Mouse (Mus musculus) kidney, adult 8-10 months (tissue): ENCODE measurements around the gene Inpp5a.

Experiments
- DNase-seq, 2 experiments: peaks; one replicate each; pipeline ENCODE4 v3.0.0; 2022

Gene Inpp5a

GRCm38 (mm10) chr7:139447381-139447780 lies 58.5 kb downstream of the Inpp5a start:
- DNase-seq, result no peak

- DNase-seq, result no peak
These were observed 61.5 kb downstream of the Inpp5a start for GRCm38 (mm10) chr7:139450186-139450998.

DNA sequence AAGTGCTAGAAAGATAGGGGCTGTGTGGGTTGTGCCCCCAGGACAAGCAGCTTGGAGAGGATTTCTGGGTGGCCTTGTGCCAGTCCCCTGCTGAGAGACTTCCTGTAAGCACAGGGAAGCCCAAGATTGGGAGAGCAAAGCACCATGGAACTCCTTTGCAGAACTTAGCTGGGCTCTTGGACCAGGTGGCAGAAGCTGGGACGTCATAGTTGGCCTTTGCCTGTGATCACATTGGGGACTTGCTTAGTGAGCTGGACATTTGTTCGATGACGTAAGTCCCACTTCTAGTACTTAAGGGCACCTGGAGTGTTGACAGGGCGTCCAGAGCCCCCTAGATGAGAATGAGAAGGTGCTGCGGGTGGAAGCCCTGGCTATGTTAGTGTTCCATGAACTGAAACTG lies 62.8 kb downstream of the Inpp5a start:
- no peak for DNase-seq

DNA sequence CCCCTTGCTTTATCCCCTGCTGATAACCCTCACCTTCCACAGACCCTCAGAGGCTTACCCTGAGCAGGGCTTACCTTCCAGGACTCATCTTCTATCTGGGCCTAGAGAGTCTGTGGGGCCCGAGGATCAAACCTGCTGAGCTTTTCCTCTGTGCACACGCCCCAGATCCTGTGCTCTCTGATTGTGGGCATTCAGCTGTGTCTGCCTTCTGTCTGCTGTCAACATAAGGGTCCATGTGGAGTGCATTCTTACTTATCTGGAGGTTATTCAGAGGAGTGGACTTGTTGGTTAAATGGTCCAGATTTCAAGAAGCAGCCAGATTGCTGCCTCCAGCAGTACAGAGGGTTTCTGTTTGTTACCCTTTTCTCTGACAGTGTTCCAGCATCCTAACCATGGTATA lies 63.3 kb downstream of the Inpp5a start:
- no peak for DNase-seq

DNA sequence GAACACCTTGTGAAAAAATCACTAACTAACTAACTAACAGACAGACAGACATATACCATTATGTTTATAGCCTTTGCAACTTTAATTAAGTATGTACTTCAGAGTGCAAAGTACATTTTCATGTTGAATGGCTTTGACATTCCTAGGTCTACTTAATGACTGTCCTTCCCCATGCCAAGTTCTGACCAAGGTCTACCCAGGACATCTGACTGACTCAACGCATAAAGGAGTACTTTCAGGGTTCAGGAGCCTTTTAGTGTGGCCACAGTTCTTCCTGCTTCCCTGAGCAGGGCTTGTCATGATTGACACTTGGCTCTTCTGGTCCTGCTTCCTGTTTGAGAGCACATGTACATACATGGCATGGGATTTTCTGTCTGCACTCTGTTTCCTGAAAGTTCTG lies 64.3 kb downstream of the Inpp5a start:
- DNase-seq, result no peak

DNA sequence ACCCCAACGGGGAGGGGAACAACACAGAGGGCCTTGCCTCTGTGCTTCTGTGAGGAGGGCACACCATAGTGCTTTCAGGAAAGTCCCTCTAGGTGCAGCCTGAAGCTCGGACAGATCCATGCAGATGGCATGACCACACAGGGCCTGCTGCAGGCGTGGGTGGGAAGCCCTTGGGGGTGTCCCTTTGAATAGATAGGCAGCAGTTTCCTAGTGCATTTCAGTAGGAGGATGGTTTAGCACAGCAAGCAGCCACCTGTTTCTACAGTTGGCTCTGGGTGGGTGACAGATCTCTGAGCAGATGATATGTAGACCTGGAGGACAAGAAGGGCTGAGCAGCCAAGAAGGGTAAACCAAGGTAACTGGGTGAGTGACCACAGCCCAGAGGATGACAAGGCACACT lies 65.4 kb downstream of the Inpp5a start:
- no peak for DNase-seq

- DNase-seq, result no peak
These were observed 67.8 kb downstream of the Inpp5a start for GRCm38 (mm10) chr7:139456759-139457158.

DNA sequence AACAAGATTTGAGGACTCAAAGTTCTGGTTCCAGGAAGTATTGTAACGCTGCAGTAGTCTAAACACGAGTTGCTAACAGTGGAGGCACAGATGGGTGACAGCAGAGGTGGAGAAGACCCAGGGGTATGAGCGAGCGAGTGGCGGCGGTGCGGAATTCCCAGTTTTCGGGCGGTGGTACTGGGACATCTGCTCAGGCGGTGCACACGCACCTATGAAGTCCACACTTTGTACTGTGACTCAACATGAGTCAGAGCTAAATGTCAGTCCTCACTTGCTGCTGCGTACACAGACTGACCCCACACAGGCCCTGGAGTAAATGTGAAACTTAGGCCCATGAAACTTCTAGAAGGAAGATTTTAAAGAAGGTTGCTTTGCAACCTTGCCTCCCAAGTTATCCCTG lies 72.4 kb downstream of the Inpp5a start:
- DNase-seq, result no peak

GRCm38 (mm10) chr7:139462142-139462541 lies 73.2 kb downstream of the Inpp5a start:
- no peak for DNase-seq

- no peak for DNase-seq
These were observed 76.6 kb downstream of the Inpp5a start for GRCm38 (mm10) chr7:139465538-139465937.

GRCm38 (mm10) chr7:139466484-139467176 lies 77.7 kb downstream of the Inpp5a start:
- DNase-seq, result no peak

DNA sequence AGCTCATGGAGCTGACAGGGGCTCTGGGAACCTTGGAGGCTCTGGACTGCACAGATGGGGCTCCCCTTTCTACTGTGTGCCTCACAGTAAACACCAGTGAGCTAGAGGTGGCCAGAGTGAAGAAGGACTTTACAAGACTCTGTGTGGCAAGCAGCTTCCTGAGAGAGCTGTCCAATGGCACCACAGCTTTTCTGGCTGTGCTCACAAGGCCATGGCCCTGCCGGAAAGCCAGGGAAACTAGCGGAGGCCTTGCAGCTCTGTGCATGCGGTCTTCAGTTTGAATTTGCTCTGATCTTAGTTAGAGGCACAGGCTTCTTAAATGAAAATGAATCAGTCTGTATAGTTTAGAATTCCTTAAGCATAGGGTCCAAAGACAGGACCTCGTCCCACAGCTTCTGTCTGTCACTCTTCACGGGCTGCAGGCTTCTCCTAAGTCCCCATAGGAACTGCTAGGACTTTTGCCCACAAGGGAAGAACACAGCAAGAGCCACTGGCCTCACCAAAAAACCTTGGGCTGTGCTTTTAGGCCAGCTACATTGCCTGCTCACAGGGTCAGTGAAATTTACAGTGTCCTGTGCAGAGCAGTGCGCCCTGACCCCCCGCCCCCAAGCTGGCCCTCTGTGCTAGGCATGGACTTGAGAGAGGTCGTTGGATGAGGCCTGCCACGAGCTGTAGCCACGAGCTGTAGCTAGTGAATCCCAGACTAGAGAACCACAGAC lies 78.4 kb downstream of the Inpp5a start:
- DNase-seq, result no peak

DNA sequence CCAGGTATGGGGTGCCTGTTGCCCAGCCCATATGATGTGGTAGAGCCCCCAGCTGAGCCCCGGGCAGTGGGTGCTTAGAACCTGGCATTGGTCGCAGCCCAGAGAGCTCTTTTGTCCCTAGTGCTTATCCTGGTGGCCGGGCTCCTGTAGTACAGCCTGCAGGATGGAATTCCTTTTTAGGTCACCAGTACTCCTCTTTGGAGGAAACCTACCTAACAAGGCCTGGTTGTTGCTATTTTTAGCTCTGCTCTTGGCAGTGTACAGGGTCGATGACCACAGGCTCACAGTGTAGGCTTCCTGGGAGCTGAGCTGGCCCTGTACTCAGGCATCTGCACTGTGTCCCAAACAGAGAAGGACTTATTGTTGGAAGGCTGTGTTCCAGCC lies 79.0 kb downstream of the Inpp5a start:
- peak; percentile 61 to 74 for DNase-seq

DNA sequence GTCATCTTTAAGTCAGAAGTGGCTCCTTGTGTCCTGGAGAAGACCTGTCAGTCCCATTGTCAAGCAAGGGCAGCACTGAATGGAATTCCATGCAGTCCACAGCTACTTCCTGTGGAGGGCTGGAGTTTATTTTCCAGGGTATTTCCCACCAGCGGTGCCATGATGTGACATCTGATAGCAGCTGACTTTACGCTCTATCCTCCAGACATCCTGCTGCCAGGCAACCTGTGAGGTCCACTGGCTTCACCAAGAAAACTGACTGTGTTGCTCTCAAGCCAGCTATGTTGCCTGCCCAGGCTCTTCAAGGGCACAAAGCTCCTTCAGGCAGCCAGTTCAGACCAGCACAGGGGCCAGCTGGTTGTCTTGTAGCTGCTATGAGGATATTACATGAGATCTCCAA lies 79.5 kb downstream of the Inpp5a start:
- DNase-seq, result peak in 1 of 2 experiments; percentile 12

DNA sequence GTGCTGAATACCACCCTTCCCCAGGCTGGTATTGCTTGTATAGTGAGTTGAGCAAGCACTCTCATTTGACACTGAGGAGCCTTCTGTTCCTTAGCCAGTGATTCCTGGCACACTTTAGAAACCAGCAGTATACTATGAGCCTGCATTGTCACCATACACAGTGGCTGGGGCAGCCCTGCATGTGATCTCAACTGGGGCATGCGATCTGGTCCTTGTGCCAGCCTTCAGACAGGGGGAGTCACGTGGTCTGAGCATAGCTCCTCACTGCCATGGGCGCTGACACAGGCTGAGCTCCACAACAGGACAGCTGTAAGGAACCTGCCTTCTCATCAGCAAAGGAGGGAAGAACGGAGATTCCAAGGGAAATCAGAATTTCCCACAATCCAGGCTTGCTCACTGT lies 80.5 kb downstream of the Inpp5a start:
- no peak for DNase-seq

DNA sequence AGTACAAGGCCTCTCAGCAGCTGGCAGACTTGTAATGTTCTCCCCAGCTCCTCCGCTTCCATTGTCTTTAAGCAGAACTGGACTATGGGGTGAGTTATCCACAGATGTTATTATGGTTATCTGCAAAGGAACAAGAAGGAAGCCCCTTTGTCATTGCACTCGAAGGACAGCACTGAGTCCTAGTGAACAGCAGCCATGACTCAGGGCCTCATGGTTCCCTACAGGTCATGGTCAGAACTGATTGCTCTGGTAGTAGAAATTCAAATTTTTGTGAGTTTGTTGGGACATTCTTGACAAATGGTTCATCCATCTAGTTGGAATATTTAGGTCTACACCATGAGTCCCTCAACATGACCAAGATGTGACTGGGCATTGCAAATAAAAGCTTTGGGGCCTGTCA lies 81.6 kb downstream of the Inpp5a start:
- DNase-seq, result no peak

DNA sequence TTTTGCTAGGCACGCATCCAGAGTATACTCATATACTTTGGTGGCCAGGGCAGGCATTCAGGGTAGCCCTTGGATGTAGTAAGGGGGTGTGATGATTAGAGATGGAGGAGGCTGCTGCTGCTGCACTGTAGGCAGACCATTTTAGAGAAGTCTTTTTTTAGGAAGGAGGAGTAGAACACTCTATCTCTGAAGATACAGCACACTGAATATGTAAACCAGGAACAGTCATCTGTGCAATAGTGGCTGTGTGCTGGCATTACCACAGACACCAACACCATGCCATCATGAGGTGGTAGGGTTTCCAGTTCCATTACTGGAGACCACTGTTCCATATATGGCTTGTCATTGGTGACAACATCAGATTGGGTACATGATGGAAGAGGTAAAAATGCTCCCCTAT lies 83.1 kb downstream of the Inpp5a start:
- DNase-seq, result no peak

GRCm38 (mm10) chr7:139472865-139473549 lies 84.1 kb downstream of the Inpp5a start:
- peak; percentile 81 to 90 for DNase-seq

DNA sequence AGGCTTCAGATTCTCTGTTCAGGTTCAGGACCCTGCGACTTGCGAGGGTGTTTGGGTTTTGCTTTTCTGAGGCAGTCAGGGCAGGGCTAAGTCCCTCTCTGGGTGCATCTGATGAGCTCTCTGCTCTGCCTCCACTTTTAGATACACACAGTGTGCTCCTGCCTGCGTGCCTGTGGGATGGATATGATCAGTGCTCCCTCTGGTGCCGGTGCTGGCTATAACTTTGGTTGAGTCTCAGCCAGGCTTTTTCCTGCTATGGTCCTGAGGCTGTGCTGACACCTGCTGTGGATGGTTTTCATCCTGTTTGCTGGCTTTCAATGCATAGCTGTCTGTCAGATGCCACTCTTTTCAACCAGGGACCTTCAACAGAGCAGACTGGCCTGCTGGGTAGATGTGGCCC lies 87.0 kb downstream of the Inpp5a start:
- DNase-seq, result peak in 1 of 2 experiments; percentile 31

DNA sequence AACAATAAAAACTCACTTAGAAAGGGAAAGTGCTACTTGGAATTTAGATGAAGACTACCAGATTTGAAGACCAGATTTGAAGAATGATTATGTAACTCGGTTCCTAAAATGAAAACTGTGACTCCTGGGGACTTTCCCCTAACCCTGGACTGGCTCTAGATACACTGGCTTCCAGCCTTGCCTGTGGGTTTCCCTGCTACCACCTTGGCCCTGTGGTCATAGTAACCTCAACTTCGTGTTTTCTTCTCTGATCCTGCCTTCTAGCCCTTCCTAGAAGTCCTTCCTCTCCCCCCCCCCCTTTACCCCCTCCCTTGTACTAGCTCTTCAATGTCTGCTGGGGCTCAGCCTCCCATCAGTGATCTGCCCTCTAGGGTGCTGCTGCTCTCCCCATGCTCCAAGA lies 87.8 kb downstream of the Inpp5a start:
- DNase-seq, result no peak

- no peak for DNase-seq
These were observed 88.8 kb downstream of the Inpp5a start for GRCm38 (mm10) chr7:139477748-139478147.

DNA sequence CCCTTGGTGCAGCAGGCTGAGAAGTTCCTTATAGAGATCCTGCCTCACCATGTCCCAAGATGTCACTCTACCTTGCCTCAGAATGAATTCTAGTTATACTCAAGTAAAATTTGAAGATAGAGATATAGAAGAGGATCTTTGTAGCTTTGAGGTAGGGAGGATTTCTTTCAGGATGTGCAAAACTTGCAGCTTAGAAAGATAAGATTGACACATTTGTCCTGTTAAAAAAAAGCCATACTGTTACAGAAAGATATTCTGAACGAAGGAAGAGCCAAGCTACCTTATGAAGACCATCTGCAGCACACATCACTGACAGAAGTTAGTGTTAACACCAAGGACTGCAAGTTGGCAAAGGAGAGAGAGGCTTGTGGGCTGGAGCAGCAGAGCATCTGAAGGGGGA lies 90.2 kb downstream of the Inpp5a start:
- no peak for DNase-seq

- DNase-seq, result no peak
These were observed 90.7 kb downstream of the Inpp5a start for GRCm38 (mm10) chr7:139479626-139480025.
